Mouse (Mus musculus): ENCODE measurements at regions not wholly inside any gene's neighbourhood (a gene's known extent, or its start where the extent isn't known, plus 50 kb on each side); places are given as distances from the start of the nearest gene placed in this dataset.

- TF ChIP-seq CTCF (IDR thresholded peaks at IDR 0.05; ENCODE audit: extremely low read depth, insufficient read length, insufficient replicate concordance, low read depth, low read length) (no peak), POLR2A (IDR thresholded peaks at IDR 0.05; ENCODE audit: low read depth, low read length) (no peak)
Measured at GRCm38 (mm10) chr1:35942222-35942621, 126.0 kb upstream of the Hs6st1 start.
